Mouse (Mus musculus) layer of hippocampus, adult 9-11 months (tissue): ENCODE results near the gene Cat.
A peak's percentile ranks its signal among the peaks of the same experiment; 100 is the strongest.

Experiments used
- DNase-seq: peaks from one replicate; pipeline ENCODE4 v3.0.0; 2022

Cat gene

DNA sequence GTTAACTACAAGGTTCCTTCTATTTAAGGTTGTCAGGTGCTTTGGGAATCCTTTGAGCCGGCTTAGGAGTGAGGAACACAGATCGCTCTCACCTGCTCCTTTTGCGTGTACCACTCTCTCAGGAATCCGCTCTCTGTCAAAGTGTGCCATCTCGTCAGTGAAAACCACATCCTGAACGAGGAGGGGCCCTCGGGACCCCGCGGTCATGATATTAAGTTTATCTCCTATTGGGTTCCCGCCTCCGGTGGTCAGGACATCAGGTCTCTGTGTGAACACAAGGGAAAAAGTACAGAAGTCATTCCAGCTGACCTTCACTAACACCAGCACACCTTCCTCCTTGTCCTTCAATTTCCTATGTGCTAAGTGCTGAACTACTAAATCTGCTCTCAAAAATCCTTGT lies 8.3 kb downstream of the Cat start:
- no peak for DNase-seq

DNA sequence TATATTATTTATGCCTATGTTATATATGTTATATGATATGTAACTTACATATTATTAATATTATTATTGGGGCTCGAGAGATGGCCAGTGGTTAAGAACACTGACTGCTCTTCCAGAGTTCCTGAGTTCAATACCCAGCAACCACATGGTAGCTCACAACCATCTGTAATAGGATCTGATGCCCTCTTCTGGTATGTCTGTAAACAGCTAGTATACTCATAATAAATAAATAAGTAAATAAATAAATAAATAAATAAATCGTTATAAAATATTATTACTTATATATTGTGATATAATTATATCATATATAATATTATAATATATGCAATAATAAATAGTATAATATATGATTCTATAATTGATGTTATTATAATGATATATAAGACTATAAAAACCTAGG lies 8.8 kb downstream of the Cat start:
- DNase-seq = no peak

DNA sequence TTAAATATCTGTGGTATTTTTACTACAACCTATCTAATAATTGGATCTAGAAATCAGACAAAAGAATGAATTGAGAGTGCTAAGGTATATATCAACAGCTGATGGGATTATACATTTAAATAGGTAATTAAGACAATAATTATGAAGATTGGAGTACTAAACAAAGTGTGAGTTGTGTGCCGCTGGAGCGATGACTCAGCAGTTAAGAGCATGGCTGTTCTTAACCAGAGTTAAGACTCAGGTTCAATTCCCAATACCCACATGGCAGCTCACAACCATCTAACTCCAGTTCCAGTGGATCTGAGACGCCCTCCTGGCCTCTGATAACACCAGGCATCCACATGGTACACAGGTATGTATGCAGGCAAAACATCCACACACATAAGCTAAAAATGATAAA lies 11.6 kb downstream of the Cat start:
- DNase-seq = no peak

DNA sequence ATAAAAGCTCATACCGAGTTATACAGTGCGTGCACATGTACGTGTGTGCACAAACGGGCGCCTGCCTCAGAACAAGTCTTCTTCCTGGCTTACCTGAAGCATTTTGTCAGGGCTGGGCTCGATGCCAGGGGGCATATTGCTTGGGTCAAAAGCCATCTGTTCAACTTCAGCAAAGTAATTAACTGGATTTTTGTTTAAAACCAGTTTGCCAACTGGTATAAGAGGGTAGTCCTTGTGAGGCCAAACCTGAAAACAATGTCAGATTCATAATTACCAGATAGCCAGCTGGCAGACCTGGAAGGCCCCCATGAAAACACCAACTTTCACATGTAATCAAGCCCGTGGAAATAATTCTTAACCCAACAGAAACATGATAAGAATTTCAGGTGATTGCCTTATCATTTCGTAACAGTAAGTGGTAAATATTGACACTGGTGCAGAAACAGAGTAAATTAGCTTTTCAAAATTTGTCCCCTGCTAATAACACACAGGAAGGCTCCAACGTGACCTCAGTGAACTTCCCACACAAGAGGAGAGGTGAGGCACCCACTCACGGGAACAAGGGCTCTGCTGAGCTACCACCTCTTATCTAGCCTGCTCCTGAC lies 17.9 kb downstream of the Cat start:
- DNase-seq = no peak

DNA sequence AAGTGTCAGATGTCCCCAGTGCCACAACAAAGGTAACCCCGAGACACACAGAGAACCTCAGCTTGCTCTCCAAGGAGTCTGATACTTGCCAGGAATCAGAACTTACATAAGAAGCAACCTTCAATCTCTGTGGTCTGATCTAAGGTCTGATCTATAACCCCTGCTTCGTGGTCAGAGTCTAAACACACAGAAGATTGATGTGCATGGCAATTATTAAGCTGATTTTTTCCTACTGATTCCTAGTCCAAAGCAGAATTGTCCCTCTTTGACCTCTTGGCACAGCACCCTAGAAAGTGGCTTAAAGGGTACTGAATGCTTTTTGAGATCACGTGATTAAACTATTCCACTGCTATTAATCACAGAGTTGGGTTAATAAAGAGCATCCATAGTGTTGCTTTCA lies 18.7 kb downstream of the Cat start:
- no peak for DNase-seq

DNA sequence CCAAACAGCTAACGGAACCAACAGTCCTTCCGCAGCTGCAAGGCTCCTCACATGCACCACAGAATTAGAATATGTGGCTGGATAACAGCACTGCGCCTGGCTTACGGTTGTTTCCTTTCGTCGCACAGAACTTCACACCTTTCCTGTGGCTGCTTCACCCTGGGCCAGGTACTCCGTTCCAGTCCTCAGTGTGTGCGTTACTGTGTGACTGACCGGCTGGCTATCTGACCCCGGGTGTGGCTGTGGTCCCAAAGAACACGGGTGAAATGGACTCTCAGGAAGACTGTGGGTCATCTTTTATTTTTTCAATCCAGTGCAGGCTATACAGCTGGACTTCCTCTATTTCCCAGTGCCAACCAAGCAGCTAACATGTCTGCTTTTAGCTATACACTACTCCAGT lies 19.5 kb downstream of the Cat start:
- no peak for DNase-seq

DNA sequence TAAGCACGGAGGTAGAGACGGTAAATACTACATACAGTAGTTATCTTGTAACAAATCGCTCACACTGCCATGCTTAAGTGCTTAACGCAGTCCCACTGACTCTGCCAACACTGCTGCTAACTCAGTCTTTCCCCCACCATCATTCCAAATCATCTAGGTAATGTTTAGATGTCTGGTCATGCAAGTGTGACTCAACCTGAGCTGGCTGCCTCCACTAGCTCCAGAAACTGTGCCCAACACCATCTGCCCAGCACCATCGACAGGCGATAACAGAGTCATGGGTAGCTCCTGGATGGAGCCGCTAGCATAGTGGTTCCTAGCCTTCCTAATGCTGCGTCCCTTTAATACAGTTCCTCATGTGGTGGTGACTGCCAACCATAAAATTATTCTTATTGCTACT lies 20.4 kb downstream of the Cat start:
- DNase-seq = no peak

DNA sequence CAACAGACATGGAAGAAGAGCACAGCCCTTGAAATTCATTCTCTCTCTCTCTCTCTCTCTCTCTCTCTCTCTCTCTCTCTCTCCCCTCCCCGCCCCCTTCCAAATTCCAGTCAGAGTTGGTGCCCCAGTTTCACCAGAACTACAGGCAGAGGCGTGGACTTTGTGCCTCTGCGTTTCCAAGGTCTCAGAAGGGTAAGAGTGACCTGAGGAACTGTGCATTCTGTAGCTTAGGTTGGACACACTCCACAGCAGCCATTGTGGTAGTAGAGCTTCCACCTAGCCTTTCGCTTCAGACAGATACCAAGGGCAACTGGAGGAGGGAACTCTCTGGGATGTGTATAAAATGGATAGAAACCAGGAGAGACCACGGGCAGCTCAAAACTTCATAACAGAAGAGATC lies 22.2 kb downstream of the Cat start:
- no peak for DNase-seq

DNA sequence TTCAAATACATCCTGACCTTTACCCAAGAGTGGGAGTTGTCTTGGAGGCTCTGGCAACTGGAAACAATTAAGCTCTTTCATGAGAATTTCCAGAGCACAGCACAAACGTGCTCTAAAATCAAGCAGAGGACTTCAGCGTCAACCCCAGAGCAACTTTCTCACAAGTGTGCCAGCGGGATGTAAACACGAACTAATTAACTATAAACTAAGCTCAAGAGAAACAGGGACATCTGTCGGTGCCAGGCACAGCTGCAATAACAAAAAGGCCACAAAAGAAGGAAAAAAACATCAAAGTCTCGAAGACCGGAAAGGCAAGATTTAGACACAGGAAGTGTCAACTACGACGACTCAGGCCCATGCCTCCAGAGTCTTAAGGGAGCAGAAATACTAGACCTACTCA lies 23.2 kb downstream of the Cat start:
- DNase-seq = no peak

DNA sequence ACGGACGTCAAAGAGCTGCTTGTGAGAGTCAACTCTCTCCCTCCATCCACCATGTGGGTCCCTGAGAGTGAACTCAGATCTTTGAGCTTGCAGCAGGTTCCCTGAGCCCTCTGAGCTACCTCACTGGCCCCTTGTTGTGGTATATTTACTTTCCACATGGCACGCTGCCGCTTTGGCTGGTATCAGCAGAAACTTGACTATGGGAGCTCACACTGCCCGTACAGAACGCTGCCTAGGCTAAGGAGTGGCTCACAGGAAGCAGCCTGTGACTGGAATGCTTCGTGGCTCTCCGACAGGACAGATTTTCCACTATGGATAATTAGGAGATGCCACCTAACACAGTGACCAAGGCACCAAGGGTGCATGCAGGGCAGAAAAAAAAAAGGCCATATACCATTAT lies 23.8 kb downstream of the Cat start:
- no peak for DNase-seq

DNA sequence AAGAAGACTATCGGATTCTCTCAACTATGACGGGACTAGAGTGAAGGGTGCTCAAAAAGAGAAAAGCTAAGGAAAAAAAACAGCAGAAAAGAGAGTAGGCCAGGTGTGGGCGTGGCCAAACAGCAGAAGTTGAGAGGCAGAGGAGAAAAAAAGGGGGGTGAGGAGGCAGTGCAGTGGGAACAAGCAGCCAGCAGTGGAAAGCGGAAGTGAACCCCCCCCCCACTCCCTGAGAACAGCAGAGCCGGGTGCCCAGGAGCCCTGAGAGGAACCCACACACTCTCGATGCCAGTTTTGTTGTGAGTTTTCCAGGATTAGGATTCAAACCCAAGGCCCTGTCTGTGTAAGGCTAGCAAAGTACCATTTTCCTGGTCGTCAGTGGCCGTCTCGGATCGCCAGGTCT lies 25.9 kb downstream of the Cat start:
- DNase-seq = no peak

DNA sequence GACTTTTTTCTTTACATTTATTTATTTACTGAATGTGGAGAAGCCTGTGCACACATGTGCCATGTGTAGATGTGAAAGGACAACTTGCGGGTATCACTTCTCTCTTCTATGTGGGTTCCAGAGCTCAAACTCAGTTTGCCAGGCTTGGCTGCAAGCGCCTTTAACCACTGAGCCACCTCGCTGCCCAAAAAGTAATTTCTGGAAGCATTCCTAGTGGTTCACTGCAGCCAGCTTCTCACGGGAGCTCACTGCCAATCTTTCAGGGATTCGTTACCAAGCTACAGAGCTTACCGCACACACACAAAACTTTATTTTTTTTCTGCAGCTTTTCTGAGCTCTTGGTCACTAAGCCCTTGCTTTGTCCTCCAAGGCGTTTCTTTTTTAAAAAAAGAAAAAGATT lies 27.3 kb downstream of the Cat start:
- no peak for DNase-seq

DNA sequence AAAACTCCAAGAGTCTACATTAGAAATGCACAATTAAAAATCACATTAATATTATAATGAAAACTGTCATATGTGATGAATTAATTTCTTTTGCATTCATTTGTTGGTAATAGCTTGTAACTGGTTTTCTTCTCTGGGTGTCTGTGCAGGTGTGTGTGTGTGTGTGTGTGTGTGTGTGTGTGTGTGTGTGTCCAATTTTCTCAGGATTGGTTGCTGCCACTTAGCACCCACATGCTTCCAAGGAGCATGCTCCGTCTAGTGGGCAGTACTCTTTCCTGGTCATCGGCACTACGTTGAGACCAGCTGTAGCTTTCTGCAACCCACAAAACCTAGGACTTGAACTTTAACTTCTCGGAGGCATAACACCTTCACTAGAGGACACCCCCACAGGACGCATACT lies 27.9 kb downstream of the Cat start:
- DNase-seq = no peak

DNA sequence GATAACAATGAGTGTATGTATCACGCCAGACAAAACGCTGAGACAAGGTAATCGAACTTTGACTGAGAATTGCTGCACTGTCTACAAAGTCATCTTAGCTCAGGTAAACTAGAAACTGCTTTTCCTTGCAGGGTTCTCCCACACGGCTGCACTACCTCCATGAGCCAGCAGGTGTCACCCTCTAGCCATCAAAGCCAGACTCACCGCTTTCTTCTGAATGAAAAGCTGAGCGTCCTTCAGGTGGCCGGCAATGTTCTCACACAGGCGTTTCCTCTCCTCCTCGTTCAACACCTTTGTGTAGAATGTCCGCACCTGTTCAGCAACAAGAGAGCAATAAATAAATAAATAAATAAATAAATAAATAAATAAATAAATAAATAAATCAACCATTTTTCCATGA lies 28.3 kb downstream of the Cat start:
- peak; percentile 63 for DNase-seq

DNA sequence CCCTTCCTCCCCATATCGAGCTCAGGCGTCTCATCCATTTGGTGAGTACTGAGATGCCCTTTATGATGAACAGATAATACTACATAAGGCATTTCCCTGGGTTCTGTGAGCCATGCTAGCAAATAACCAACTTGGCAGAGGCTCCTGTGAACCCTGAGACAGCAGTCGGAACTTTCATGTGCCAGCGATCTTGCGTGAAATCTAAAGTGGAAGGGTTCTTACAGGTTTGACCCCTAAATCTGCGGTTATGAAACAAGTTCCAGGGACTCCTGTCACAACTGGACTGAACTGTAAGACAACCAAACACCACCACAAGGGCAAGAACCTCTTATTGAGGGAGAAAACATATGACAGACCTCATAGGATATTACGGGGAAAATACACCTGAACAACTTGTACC lies 29.2 kb downstream of the Cat start:
- DNase-seq = no peak

DNA sequence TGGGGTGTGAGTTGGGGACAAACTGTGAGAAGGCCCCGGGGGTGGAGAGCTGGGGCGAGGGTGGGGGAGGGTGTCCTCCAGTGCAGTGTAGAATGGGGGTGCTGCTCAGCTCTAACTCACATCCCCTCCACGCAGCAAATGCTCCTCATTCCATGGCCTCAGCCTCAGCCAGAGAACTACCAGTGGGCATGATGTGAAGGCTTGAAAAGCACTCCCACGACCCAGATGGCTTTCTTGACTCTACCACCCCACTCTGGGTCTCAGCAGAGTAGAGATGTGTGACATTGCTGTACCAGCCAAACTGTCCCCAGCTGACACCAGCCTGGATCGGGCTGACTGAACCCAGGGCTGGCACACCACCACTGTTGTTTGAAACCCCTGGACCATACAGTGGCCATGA lies 32.4 kb downstream of the Cat start:
- DNase-seq = peak; percentile 61

DNA sequence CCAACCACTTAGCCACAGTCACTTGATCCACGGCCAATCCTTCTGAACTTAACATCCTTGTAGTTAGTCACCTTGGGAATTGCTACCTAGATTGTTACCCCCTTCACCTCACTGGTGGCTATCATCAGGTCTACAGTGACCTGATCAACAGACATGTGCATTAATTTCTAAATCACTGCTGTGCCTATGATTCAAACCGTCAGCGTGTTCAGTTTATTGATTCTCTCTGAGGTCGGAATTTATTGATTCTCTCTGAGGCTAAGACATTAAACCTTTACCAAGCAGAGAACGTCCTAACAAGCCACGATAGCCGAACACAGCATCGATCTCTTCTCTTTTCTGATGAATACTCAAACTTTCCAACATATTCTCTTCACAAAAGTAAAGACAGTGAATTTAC lies 34.7 kb downstream of the Cat start:
- no peak for DNase-seq

DNA sequence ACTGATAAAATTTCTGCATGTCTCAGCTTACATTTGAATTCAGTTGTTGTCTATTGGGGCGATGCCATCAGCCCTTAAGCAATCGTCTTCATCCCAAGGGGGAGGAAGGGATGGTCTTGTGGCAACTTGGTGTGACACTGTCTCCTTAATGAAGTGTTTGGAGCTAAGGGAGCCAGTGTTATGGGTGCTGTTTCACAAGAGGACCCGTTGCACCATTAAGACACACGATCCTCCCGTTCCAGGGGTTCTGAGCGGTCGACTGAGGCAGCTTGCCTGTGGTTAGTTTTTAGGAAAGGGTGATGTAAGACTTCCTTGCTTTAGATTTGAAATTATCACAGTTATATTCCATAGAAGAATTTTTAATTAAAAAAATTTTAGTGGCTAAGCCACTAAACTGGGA lies 35.1 kb downstream of the Cat start:
- DNase-seq = no peak

DNA sequence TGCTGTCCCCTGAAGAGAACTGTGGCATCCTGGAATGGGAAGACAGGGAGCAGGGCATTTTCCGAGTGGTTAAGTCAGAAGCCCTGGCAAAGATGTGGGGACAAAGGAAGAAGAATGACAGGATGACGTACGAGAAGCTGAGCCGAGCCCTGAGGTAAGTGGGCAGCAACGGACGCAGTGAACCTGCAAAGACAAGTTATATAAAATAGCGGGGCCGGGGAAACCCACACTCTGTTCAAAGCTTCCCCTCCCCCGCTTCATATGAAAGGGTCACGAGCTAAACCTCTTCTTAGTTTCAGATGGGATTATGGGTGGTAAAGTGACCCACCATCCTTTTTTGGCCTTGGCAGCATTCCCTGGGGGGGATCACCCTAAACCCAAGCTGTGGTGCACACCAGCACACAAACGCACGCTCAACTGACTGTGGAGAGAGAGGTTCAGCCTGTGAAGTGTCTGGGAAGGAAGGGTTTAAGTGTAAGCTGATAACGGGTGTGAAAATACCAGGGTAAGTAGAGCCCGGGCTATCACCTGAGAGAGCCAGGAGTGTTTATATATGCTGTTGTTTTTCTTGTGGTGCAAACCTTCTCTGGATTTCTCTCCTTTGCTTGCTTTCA lies 35.9 kb downstream of the Cat start:
- no peak for DNase-seq

DNA sequence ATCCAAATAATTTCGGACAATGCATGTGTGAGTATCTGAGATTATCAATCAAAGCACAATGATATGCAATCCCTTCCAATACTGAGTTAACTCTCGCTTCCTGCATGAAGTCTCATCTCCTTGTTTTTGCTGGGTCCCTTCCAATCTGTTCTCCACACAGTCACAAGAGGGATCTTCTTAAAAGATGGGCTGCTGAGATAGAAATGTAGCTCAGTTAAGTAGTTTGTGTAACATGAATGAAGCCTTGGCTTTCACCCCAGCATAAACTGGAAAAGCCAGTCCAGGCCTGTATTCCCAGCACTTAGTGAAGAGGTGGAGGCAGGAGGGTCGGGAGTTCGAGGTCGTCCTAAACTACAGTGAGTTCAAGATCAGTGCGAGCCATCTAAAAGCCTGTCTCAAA lies 38.6 kb downstream of the Cat start:
- no peak for DNase-seq

DNA sequence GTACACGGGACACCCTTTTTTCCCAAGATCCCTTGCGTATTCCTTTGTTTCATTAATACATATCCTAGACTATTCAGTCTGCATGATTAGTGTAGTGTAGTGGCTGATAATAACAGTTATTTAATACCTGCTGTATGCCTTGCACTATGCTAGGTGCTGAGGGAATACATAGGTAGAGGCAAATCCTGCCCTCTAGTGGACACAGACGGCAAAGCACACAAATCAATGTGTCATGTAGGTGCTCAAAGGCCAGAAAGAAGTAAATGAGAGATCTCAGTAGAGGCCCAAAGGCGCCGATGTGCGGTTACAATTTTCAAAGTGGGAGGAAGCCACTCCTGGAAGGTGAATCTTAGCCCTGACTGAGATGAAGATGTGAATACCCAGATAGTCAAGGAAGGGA lies 39.2 kb downstream of the Cat start:
- no peak for DNase-seq

DNA sequence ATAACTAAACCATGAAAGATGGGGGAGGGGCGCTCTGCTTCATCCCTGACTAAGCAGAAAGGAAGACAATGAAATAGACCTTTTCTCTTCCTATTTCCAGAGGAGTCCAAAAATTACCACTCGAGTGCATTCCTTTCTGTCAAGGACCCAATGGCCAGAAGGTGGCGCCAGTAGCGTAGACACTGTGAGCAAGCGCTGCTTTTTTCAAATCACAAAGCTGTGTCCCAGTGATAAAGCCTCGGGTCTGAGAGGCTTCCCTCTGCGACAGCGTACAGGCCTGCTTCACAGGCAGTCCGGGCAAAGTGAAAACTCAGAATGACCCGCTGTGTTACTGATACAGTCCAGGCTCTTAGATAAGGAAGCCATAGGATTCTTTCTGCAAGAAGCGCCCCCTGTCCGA lies 45.2 kb downstream of the Cat start:
- DNase-seq = peak; percentile 84

DNA sequence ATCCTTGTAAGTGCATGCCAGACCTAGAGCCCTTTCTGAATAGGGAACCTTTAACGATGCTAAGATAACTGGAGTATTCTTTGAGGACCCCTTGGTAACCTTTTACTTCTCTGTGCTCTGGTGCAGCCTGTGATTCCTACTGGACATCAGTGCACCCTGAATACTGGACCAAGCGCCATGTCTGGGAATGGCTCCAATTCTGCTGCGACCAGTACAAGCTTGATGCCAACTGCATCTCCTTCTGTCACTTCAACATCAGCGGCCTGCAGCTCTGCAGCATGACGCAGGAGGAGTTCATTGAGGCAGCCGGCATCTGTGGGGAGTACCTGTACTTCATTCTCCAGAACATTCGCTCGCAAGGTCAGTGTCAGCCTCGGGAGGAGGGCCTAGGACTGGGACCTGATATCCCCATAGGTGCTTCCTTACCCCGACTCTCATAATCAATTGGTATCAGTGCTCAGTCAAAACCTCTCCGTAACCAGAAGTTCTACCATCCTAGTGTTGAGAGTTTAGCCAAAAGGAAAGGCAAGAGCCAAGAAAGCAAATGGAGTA lies 45.8 kb downstream of the Cat start:
- no peak for DNase-seq

DNA sequence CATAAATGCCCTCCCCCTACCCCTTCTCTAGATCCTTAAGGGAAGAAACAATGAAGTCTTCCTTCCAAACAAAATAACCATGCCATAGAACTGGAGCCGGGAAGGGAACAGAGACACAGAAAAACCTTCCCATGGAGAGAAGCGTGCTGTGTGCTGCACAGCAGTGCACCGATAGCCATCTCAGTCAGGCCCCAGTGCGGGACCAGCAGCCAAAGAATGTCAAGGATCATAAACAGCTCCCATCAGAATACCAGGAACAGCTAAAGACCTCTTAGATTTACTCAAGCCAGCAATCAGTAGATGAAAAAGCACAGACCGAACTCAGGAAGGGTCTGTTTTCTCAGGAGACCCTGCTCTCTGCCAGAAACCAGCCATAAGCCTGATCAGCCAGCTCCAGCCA lies 48.4 kb downstream of the Cat start:
- DNase-seq = no peak

DNA sequence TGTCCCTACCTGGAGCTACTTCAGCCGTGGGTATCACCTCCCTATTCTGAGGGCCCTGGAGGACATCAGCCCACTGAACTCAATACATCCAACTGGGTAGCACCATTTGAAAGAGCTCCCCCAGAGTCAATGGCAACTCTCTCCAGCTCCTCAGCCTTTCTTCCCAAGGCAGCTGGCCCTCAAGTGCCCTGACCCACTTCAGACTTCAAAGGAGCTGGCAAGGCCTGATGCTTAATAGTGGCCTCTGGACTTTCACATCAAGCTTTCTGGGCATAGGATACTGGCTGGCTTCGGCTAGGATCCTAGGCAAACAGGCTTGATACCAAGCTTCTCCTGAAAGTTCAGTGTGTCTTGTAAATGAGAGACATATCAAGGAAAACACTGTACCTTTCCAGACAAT lies 49.9 kb downstream of the Cat start:
- DNase-seq = no peak
